Mouse (Mus musculus): ENCODE measurements at regions not wholly inside any gene's neighbourhood (a gene's known extent, or its start where the extent isn't known, plus 50 kb on each side); places are given as distances from the start of the nearest gene placed in this dataset.

DNA sequence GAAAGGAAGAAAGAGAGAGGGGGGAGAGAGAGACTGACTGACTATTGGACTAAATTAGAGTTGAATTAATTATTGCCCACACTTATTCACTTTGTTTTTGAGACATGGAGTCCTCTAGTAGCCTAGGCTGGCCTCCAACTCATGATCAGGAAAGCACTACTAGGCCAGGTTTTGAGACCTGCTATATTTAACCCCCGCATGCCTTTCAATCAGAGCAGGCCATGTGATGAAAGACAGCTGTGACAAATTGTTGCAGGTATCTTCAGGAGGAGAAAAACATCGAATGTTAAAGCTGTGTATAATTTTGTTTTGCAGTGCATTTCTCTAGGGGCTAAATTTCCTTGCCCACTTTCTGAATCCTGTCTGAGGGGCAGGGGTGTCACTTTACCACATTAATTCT is 53.1 kb upstream of the Lrig2 start:
- no peaks in the 10 kb centered on the region for H3K27me3 ChIP-seq
- no peak for ATAC-seq (ENCODE audit: insufficient number of reproducible peaks, low FRiP score, low TSS enrichment, low read depth)
- H3K4me1 ChIP-seq: peaks cover 10% of the 10 kb centered on the region
- H3K9ac ChIP-seq: no peak overlapping the region
- H3K9me3 ChIP-seq (replicated peaks): no peaks in the 10 kb centered on the region
- H3K4me3 ChIP-seq (replicated peaks): no peak overlapping the region
- H3K27ac ChIP-seq (replicated peaks): no peak overlapping the region
- H3K4me2 ChIP-seq (replicated peaks): no peak overlapping the region
- no peaks in the 10 kb centered on the region for H3K36me3 ChIP-seq
- WGBS: 33% methylated on average over 2 of the region's 2 CpGs

DNA sequence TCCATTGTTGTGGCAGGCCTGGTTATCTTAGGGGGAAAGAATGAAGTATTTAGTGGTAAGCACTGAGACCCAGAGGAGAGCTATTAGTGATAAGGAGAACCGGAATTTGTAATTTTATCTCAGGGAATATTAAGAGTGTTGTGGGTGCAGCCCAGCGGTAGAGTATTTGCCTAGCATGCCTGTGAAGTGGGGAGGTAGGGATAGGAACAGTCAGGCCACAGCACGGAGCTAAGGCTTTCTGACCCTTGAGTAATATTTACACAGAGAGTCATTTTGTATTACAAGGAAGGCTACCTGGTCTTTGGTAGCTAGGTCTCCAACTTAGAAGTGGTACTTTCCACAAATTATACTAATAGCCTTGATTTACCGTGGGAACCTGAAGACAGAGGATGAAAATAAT is 49.8 kb upstream of the Lrig2 start:
- peaks cover 10% of the 10 kb centered on the region for H3K4me1 ChIP-seq

More for the DNA sequence above, 49.8 kb upstream of the Lrig2 start:
- no peak for ATAC-seq (ENCODE audit: insufficient number of reproducible peaks, low FRiP score, low TSS enrichment, low read depth)
- WGBS: 52% methylated on average over 4 of the region's 4 CpGs
- H3K9me3 ChIP-seq (replicated peaks): no peaks in the 10 kb centered on the region
- H3K9ac ChIP-seq: no peak overlapping the region
- no peak overlapping the region for H3K4me2 ChIP-seq (replicated peaks)
- H3K27me3 ChIP-seq: no peaks in the 10 kb centered on the region
- no peak overlapping the region for H3K4me3 ChIP-seq (replicated peaks)
- H3K36me3 ChIP-seq: no peaks in the 10 kb centered on the region
- H3K27ac ChIP-seq (replicated peaks): no peak overlapping the region
